Mouse (Mus musculus): Measurements from ENCODE around the gene Mto1.

DNA sequence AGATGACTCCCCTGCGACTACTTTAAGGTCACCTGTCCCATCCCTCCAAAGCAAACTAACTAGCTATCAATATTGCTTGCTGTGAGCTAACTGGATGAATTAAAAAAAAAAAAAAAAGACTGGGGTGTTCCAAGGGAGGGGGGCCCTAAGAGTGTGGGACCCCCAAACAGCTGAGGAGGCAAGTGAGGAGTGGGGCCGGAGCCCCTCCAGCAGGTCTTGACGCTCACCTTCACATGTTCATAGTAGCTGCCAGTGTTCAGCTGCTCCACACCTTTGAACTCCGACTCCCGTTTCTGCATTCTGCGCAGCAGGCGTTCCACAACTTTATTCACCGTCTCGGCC, 5.8 kb upstream of the Mto1 start:
- TF ChIP-seq GATA1 (IDR thresholded peaks at IDR 0.05; ENCODE audit: low read length), result no peak
- no peak for TF ChIP-seq TAL1 (IDR thresholded peaks at IDR 0.05; ENCODE audit: low read length)

All from erythroblast, embryonic 14.5 days (primary cell).